Mouse (Mus musculus) mouse embryonic stem cell (cell line): ENCODE measurements around the gene Psapl1.
"Not testable (repeated sequence)": the region's sequence is repeated elsewhere in the genome, so short reads cannot be mapped to it uniquely, and the experiment has no call there.

Source experiments
- in situ Hi-C, 2 experiments: fragments of 300-500 bp; cut with MboI; formaldehyde crosslinking; loops; 1 replicate in 1 of 2; 3 replicates in 1 of 2; pipeline ENCODE4 v1.14.3; 2019 to 2020; ENCODE audit warnings: low sequenced_read_pairs in 2 of 2, low pct_unique_long_range_greater_than_20kb in 1 of 2, mixed read lengths in 1 of 2; ENCODE audit not compliant: unreplicated experiment in 1 of 2

Psapl1 gene

DNA sequence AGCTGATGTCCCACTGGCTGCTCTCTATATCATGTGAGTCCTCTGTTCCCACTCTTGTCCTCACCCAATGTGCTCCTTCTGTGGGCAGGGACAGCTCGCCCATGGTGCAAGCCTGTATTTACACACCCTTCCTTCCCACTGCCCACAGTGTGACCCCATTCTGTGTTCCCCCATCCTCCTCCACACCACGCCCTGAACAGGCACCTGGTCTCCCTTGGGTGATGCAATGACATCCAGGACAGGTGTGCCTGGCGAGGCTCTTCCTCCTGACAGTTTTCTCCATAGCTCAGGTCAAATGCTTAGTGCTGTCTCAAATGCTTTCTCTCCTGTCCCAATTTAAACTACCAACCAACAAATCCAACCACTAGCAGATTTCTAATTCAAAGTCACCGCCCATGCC lies 8.4 kb upstream of the Psapl1 start:
- in situ Hi-C loops = no loop called here

DNA sequence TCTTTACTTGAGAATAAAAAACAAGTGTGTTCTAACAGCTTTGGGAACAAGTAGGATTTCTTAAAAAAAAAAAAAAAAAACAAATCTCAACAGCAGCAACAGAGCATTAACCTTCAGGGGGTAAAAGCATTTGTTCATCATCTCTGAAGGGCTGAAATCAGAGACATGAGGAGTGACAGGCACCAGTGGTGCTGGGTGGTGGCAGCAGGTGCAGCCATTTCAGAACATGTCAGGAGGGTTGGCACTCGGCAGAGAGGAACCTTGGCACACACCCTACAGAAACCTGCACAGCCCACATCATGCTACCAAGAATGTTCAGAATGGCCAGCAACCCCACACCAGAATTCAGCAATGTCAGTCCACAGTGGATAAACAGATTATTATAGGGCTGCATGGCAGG lies 4.3 kb upstream of the Psapl1 start:
- in situ Hi-C loops = no loop called here

DNA sequence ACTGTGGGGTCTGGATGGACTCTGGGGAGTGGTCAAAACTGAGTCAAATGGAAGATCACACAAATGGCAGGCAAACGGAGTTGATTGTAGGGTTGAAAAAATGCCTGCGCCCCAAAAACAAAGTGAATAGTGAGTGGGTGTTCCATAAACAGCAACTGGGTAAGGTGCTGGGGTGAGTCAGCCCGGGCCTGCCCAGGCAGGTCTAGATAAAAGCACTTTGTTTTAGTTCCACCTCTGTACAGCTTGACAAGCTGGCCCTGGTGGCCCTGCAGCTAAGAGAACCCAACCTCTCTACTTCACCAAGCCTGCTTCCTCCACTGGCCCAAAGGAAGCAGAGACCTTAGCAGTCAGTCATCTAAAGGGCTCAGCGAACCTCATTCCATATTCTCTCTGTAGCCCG lies 1.0 kb upstream of the Psapl1 start:
- in situ Hi-C loops = no loop called here

DNA sequence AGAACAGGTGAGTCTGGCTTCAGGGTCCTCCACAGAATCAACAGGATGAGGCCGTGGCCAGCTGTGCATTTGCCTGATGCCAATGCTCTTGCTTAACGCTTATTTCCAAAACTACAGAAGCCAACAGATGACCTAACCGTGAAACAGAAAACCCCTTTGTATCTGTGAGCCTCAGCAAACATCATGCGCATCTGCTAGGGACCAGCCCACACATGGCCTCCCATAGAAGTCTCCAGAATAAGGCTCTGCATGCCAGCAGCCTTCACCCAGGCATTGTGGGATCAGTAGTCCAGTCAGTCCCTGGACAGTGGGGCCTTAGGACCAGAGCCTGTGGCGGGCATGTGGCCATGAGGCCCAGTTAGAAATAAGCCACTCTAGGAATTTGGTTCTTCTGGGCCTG lies 400 bp upstream of the Psapl1 start:
- in situ Hi-C loops = no loop called here

DNA sequence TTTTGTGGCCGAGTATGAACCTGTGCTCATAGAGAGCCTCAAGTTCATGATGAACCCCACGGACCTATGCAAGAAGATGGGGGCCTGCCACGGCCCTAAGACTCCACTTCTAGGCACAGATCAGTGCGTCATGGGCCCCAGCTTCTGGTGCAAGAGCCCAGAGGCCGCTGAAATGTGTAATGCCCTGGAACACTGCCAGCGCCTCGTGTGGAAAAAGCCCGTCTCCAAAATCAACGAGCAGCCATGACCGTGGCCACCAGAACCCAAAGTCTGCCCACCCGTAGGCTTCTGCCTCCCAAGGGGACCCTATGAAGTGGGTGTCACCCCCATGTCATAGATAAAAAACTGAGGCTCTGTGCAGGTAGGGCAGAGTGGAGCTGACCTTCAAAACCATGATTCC lies 1.6 kb downstream of the Psapl1 start:
- in situ Hi-C loops = no loop called here

DNA sequence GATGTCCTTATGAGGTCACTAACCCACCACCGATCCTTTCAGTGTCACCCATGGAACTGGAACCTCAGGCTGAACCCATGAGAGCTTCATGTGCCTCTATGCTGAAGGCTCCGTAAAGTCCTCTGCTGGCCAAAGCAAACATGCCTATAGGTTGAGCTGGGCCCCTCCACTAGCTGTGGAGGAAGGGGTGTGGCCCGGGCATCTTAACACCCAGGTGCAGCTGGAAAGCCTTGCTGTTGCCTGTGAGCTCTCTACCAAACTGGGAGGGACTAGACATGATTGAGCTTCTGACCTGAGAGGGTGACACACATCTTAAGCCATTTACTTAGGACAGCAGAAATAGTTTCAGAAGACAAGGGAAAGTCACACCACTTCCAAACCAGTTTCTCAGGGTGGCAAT lies 5.0 kb downstream of the Psapl1 start:
- in situ Hi-C loops = no loop called here

DNA sequence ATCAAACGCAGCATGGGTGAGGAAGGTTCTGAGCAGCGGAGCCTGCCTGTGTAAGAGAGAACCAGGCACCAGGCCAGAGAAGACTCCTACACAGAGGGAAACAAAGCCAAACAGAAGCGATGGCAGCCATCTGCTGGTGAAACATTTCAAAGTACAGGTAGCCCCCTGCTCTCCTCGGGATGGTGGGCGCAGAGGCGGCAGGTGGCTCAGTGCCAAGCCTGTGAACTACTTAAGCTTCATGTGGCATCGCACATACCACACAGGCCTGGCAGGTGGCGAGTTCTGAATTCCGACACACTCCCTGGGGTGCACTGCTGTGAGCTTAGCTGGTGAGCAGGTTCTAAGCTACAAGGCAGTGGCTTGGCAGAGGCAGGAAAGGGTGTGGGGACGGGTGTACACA lies 9.5 kb downstream of the Psapl1 start:
- in situ Hi-C loops = no loop called here

DNA sequence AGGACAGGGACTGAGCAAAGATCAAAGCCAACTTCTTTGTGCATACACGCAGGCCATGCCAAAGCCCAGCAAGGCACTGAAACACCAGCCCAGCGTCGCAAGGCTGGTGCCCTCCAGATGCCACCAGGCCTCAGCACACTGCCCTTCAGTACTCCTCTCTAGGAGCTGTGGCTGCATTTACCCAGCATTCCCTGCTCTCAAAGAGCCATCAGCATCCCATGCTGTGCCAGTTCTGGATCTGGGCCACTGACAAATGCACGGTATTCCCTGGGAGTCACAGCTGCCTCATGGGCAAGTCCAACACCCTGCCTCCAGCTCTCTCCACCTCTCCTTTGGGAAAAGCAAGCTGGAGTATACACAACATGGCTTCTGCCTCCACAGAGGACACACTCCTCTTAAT lies 16.3 kb downstream of the Psapl1 start:
- in situ Hi-C loops = no loop called here

DNA sequence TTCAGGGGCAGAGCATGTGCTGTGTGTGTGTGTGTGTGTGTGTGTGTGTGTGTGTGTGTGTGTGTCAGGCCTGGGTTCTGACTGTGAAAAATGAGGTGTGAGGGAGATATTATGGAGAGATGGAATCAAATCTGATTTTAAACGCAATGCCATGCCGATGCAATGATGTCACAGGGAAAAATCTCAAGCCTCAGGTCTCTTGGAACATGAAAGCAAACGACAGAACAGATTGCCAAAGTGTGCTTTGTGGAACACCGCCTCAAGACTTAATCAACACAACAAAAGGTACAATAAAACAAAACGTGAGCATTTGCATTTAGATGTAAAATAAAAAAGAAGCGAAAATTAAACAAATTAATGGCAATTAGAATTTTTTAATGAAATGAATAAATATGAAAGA lies 16.8 kb downstream of the Psapl1 start:
- in situ Hi-C loops = no loop called here

DNA sequence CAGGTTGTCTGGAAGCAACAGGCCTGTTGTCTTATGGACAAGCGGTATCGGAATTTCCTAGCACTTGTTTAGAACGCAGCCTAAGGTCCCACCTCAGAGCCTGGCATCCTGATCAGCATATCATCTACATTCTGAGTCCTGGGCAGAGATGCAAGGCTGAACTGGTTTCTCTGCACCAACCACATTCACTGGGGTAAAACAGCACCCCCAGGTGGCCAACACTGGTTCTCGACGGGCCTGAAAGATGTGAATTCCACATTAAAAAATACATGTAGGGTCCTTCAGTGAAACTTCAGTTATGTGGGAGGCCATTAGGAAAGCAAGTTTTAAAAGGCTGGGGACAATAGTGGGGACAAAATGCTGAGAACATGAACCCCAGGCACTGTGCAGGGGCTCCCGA lies 20.0 kb downstream of the Psapl1 start:
- in situ Hi-C loops = no loop called here

DNA sequence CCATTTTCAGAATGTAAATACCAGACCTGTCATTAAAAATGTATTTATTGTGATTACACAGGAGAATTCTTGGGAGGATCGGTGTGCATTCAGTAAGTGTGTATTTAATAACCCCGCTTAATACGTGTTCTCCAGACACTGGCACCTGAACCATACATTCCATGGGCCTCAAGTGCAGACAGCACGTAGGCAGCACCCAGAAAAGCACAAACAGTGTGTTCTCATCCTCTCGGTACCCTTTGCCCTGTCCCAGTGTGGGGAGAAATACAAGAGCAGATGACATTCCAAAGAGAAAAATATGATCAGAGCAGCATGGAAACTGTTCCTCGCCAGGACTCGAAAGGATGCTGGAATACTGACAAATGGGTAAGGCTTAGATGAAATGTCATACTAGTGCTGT lies 22.0 kb downstream of the Psapl1 start:
- in situ Hi-C loops = no loop called here

DNA sequence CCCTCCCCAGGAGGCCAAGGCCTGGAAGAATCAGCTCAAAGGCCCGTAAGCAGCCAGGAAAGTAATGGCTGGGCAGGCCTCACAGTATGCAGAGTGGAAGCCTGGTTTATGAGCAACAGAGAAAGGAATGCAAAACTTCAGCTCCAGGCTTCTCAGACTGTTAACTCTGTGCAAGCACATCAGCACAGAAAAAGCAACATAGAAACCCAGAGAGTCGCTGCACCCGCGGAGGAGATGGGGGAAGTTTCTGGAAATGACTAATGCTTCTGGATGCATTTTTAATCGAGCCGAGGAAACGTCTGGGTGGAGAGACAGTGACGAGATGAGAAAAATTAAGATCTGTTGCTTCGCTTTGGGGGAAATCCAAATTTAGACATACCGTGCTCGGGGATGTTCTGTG lies 22.5 kb downstream of the Psapl1 start:
- in situ Hi-C loops = no loop called here

DNA sequence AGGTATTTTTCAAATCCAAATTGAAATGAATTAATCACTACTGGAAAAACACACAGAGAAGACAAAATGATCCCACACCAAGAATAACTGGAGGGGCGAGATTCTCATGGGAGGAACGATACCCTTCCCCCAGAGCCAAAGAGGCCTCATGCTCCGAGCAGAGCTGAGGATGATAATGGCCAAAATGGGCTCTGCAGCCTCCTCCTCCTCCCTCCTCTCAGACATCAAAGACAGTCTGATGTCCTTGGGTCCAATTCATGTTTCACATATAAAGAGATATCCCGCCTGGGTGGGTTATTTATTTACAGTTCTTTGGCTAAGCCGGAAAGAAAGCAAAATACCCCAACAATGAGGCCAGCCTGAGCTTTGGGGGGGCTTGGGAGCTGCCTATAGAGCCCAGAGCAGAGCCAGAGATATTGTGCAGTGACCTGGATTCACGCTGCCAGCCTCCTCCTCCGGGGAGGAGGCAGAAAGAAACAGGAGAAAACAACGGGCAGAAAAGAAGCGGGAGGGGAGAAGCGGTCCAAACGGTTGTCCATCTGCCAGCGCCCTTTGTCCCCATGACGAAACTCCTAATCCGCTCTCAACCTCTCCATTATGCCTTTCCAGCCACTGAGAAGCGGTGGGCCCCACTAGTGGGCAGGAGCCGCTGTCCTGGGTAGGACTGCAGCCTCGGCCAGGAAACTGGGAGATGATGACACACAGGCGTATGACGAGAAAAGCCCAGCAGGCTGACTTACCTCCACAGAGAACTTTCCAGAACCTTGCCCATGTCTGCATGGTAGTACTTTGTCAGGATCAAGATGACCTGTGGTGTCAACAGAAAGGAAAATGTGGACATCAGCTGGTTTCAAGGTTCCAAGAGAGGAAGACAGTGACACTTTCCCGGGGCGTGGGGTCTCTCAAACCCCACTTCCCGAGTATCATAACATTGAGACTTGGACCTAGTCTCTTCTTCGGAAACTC lies 24.9 kb downstream of the Psapl1 start:
- in situ Hi-C loops = no loop called here

DNA sequence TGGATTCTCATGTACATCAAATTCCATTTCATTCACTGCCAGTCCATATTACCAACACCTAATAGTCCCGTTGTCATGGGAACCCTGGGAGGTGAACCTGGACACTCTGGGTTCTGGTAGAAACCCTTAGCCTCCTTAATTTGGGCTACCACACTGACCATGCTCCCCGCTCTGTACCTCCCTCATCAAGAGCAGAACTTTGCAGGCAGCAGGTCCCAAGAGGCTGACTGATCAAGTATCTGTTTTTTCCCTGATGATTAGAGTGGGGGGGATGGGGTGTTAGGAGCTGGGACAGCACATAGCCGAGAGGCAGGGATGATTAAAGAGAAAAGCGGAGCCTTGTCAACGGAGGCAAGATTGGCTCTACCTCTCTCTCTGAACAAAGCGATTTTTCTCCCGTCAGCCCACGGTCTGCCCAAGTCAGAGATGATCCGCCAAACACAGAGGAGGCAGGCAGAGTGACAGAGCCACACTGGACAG lies 26.5 kb downstream of the Psapl1 start:
- in situ Hi-C loops = no loop called here

DNA sequence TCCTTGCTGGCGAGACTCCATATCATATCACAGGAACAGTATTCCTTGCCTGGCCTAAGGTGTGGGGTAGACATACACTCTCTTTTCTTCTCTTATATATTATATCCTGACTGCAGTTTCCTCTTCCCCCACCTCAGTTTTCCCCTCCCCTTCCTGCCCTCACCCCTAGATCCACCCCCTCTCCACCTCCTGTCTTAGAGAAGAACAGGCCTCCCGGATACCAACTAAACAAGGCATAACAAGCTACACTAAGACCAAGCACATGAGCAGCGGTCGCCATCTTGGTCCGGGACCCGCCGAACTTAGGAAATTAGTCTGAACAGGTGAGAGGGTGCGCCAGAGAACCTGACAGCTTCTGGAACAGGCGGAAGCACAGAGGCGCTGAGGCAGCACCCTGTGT lies 33.7 kb downstream of the Psapl1 start:
- in situ Hi-C loops = not testable (repeated sequence)

DNA sequence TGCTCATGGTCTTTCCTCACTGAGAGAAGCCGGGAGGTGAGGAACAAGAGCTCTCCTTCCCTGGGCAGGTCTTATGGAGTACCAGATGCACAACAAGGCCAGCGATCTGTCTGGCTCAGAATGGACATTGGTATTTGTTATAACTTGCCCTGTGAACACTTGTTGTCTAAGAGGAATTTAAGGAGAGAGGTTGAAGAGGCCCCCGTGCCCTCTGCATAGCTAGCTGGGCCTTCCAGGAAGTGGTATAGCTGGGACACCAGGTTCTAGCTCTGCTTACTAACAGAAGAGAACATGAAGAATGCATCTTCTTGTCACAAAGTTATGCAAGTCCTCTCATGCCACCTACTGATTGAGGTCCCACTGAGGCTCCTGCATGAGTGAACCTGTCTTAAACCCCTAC lies 44.2 kb downstream of the Psapl1 start:
- in situ Hi-C loops = no loop called here

DNA sequence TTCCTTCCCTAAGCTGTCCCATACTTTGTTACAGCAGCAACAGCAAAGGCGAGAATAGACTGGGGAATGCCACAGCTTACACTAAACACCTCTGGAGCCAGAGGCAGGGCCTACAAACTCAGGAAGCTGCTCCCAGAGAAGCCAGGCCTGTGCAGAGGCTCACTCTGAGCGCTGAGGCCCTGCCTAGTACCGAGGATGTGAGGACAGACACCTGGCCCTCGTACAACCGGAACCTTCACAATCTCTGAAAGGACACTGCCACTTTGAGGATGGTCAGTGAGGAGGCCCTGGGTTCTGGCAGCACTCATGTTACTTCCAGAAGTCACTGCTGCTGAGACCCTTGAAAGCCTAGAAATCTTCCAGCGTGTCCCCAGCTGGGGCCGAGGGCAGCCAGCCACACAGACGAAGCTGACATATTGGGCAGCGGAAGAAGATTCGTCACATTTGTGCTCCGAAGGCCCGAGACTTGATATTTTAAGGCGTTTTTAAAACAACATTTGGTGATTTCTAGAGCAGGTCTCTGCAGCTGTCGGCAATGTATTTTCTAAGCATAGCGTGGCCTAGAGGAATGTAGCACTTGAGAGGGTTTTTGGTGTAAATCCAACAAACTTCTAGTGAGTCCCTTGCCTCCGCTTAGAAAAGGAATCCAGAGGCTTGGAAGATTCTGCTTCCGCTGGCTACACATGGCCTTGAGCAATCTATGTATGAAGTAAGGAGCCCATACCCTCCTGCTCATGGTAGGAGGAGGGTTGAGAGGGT lies 49.1 kb downstream of the Psapl1 start:
- in situ Hi-C loops = no loop called here

DNA sequence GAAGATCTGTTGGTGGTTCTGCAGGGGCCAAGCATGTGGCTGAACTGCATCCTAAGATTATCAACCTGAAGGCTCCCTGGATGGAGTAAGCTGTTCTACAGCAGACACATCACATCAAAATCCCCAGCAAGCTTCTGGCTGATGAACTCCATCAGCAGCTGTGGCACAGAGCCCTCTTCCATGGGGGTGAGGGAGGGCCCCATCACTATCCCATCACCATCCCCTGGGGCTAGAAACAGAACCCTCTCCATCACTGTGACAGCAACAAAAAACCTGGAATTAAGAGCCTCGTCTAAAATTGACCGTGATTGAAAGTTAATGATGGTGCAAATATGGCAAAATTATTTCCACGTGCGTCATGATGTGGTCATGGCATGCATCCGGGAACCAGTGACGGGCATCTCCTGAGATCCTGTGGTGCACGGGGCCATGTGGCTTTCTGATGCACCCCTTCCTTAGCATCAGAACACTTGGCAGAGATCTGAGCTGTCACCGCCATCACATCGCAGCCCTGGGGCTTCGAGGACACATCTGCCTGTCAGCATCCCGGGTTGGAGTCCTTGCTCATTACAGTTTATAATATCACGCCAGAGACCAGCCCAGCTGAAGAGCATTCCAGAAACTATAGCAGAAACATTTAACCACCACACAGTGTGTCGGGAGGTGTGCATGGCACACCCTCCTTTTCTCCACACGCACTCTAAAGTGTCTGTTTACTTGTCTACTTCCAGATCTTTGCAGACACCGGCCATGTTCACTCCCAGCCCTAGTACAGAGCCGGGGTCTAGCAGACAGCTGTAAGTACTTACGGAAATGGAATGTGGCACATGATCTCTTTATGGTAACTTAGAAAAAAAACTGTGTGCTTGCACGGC lies 51.1 kb downstream of the Psapl1 start:
- in situ Hi-C loops = no loop called here
